In the genomic region with DNA sequence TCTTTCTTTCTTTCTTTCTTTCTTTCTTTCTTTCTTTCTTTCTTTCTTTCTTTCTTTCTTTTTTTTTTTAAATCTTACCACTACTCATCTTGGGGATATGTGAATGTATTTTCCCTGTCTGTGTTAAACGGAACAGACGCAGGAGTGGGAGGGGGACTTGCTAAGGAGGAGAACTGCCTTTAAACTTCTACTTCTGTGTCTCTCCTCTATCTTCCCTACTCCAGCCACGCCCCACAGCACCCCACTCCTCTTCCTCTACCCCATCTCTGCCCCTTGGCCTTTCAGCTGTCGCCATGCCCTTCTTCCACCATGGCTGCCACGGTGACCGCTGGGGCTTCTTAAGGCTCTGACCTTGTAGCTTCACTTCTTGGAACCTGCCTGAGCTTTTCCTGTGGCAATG, we compare ENCODE assay signal across 10 mouse cellular contexts. TPM values are rescaled to one million over a fixed set of nuclear protein-coding genes. Genes with fewer than 3 reads are reported as not detected.
A peak's percentile ranks its signal among the peaks of the same experiment; 100 is the strongest.
DNase-seq lines count a peak whose midpoint lies in the region; ATAC-seq and TF ChIP-seq lines count a peak whose summit lies in the region.
"Had no signal": no experiment of that assay in that cellular context is flagged by ENCODE, and none has a peak within 500 bp of the region (broad histone marks: within the 10 kb centered on the region; RNA-seq: fewer than 3 reads in every experiment).

No protein-coding gene starts in this region.

- H3K36me3 ChIP-seq in hindbrain, embryonic 10.5 days: no peaks in the 10 kb centered on the region
- no peaks in the 10 kb centered on the region for H3K36me3 ChIP-seq in hindbrain, embryonic 14.5 days (replicated peaks; ENCODE audit: control insufficient read depth, insufficient read depth)
- H3K36me3 ChIP-seq in MEL (ENCODE audit: control insufficient read depth in 1 of 2, insufficient read depth in 2 of 2, low read length in 2 of 2): peaks cover 0 to 21% of the 10 kb centered on the region in 2 experiments; a peak in 2 of 4 replicates
- H3K36me3 ChIP-seq in embryonic facial prominence, embryonic 15.5 days: no peaks in the 10 kb centered on the region
- no peaks in the 10 kb centered on the region for H3K36me3 ChIP-seq in liver, embryonic 12.5 days
- H3K36me3 ChIP-seq: lung, embryonic 15.5 days had no signal

- no peak for TF ChIP-seq CTCF in MEL (IDR thresholded peaks at IDR 0.05 in 2 of 3, conservative IDR thresholded peaks at IDR 0.05 in 1 of 3; ENCODE audit: control insufficient read depth in 1 of 3, insufficient read depth in 1 of 3, low read depth in 2 of 3, low read length in 3 of 3, poor library complexity in 1 of 3, severe bottlenecking in 1 of 3)

- peaks cover 71% of the 10 kb centered on the region for H3K4me1 ChIP-seq in hindbrain, embryonic 10.5 days (replicated peaks)
- peaks cover 28% of the 10 kb centered on the region for H3K4me1 ChIP-seq in hindbrain, embryonic 14.5 days (replicated peaks; ENCODE audit: control insufficient read depth, insufficient read depth, low read length)
- H3K4me1 ChIP-seq in MEL (ENCODE audit: control insufficient read depth in 1 of 2, insufficient read depth in 2 of 2, low read length in 2 of 2): peaks cover 8 to 43% of the 10 kb centered on the region in 2 experiments
- peaks cover 67% of the 10 kb centered on the region for H3K4me1 ChIP-seq in embryonic facial prominence, embryonic 15.5 days
- H3K4me1 ChIP-seq in liver, embryonic 12.5 days: peaks cover 67% of the 10 kb centered on the region

- intact Hi-C loops in left cerebral cortex, postnatal 4 days (cut with DNase I): no loop called here

- H3K9ac ChIP-seq in hindbrain, embryonic 14.5 days: no peak overlapping the region
- peak overlapping the region; percentile 72 for H3K9ac ChIP-seq in MEL (ENCODE audit: control insufficient read depth, low read depth, low read length, poor library complexity, severe bottlenecking)
- H3K9ac ChIP-seq in embryonic facial prominence, embryonic 15.5 days: no peak overlapping the region
- no peak overlapping the region for H3K9ac ChIP-seq in liver, embryonic 12.5 days
- H3K9ac ChIP-seq: lung, embryonic 15.5 days had no signal

- H3K27ac ChIP-seq in hindbrain, embryonic 10.5 days: peak overlapping the region; percentile 74; the same call in 1 of the 2 replicates
- H3K27ac ChIP-seq in hindbrain, embryonic 14.5 days: no peak overlapping the region
- peak overlapping the region; percentile 93 for H3K27ac ChIP-seq in MEL (ENCODE audit: control insufficient read depth, low read depth, low read length)
- H3K27ac ChIP-seq in embryonic facial prominence, embryonic 15.5 days (replicated peaks): peak overlapping the region; percentile 60; the same call in 1 of the 2 replicates
- peak overlapping the region; percentile 64 for H3K27ac ChIP-seq in liver, embryonic 12.5 days
- H3K27ac ChIP-seq: forebrain, embryonic 13.5 days had no signal

- H3K79me2 ChIP-seq in MEL (ENCODE audit: control insufficient read depth, insufficient read depth, low read length, poor library complexity): no peaks in the 10 kb centered on the region

- peak in 1 of 2 experiments; percentile 23; a peak in 1 of 4 replicates for TF ChIP-seq POLR2A in MEL (IDR thresholded peaks at IDR 0.05; ENCODE audit: control insufficient read depth in 1 of 2, insufficient read depth in 1 of 2, low read depth in 1 of 2, low read length in 2 of 2, poor library complexity in 1 of 2)

- no peaks in the 10 kb centered on the region for H3K9me3 ChIP-seq in hindbrain, embryonic 10.5 days
- no peaks in the 10 kb centered on the region for H3K9me3 ChIP-seq in hindbrain, embryonic 14.5 days (ENCODE audit: control insufficient read depth, low read length)
- no peaks in the 10 kb centered on the region for H3K9me3 ChIP-seq in MEL (replicated peaks; ENCODE audit: insufficient read depth, low read length)
- no peaks in the 10 kb centered on the region for H3K9me3 ChIP-seq in embryonic facial prominence, embryonic 15.5 days (replicated peaks)
- no peaks in the 10 kb centered on the region for H3K9me3 ChIP-seq in liver, embryonic 12.5 days (replicated peaks)
- H3K9me3 ChIP-seq: forebrain, embryonic 13.5 days; lung, embryonic 15.5 days had no signal

- TF ChIP-seq EP300 in MEL (IDR thresholded peaks at IDR 0.05; ENCODE audit: low read depth in 1 of 2, low read length in 2 of 2): no peak

- 68% methylated on average over 6 of the region's 6 CpGs for WGBS in hindbrain, embryonic 10.5 days
- 71% methylated on average over 6 of the region's 6 CpGs for WGBS in hindbrain, embryonic 14.5 days
- 69% methylated on average over 6 of the region's 6 CpGs for WGBS in embryonic facial prominence, embryonic 15.5 days
- WGBS in liver, embryonic 12.5 days (ENCODE audit: insufficient replicate concordance): 49% methylated on average over 6 of the region's 6 CpGs

- no peak for TF ChIP-seq RAD21 in MEL (IDR thresholded peaks at IDR 0.05; ENCODE audit: low read depth, low read length)

- H3K27me3 ChIP-seq in hindbrain, embryonic 10.5 days (ENCODE audit: insufficient read depth, poor library complexity, severe bottlenecking): peaks cover 91% of the 10 kb centered on the region
- H3K27me3 ChIP-seq in hindbrain, embryonic 14.5 days (ENCODE audit: control insufficient read depth, insufficient read depth, low read length): peaks cover 9% of the 10 kb centered on the region; the same call in 1 of the 2 replicates
- no peaks in the 10 kb centered on the region for H3K27me3 ChIP-seq in MEL (ENCODE audit: control insufficient read depth in 1 of 2, insufficient read depth in 2 of 2, low read length in 2 of 2)
- no peaks in the 10 kb centered on the region for H3K27me3 ChIP-seq in embryonic facial prominence, embryonic 15.5 days
- no peaks in the 10 kb centered on the region for H3K27me3 ChIP-seq in liver, embryonic 12.5 days (replicated peaks)
- H3K27me3 ChIP-seq: lung, embryonic 15.5 days had no signal

- ATAC-seq in hindbrain, embryonic 14.5 days (ENCODE audit: low FRiP score): no peak
- no peak for ATAC-seq in embryonic facial prominence, embryonic 15.5 days (ENCODE audit: insufficient number of reproducible peaks, low FRiP score, low TSS enrichment, low read depth)
- ATAC-seq in liver, embryonic 12.5 days: no peak

- no peak overlapping the region for H3K4me3 ChIP-seq in hindbrain, embryonic 10.5 days
- no peak overlapping the region for H3K4me3 ChIP-seq in hindbrain, embryonic 14.5 days (replicated peaks; ENCODE audit: low read length)
- peak overlapping the region; percentile 30 to 36 for H3K4me3 ChIP-seq in MEL (ENCODE audit: control insufficient read depth in 1 of 2, insufficient read depth in 1 of 2, low read depth in 2 of 2, low read length in 2 of 2)
- no peak overlapping the region for H3K4me3 ChIP-seq in embryonic facial prominence, embryonic 15.5 days (replicated peaks)
- H3K4me3 ChIP-seq in liver, embryonic 12.5 days: no peak overlapping the region
- H3K4me3 ChIP-seq: forebrain, embryonic 13.5 days had no signal

- no peak for DNase-seq in hindbrain, embryonic 10.5 days (ENCODE audit: low spot score)
- DNase-seq in hindbrain, embryonic 14.5 days (ENCODE audit: low spot score): no peak
- peak; percentile 62 for DNase-seq in MEL (ENCODE audit: low read depth, low spot score)
- DNase-seq in kidney, postnatal 25 days: no peak
- no peak for DNase-seq in left cerebral cortex, postnatal 4 days
- no peak for DNase-seq in right cerebral cortex, postnatal 10 days (ENCODE audit: low spot score in 2 of 2)

- no peak overlapping the region for H3K4me2 ChIP-seq in hindbrain, embryonic 14.5 days (replicated peaks)
- H3K4me2 ChIP-seq in embryonic facial prominence, embryonic 15.5 days (replicated peaks): no peak overlapping the region
- peak overlapping the region; percentile 28; the same call in 1 of the 2 replicates for H3K4me2 ChIP-seq in liver, embryonic 12.5 days

TF ChIP-seq in MEL, 35 proteins besides CTCF, POLR2A, EP300 and RAD21:
- peak; percentile 74; the same call in 1 of the 2 replicates for TF ChIP-seq CHD1 (IDR thresholded peaks at IDR 0.05; ENCODE audit: low read depth, low read length)
- TF ChIP-seq MYC (IDR thresholded peaks at IDR 0.05; ENCODE audit: low read depth, low read length): 0 out of 2 replicates have a peak, but pooled peaks have one; percentile 5
- TF ChIP-seq MXI1 (IDR thresholded peaks at IDR 0.05; ENCODE audit: low read depth, low read length): 0 out of 2 replicates have a peak, but pooled peaks have one; percentile 7
- TF ChIP-seq BHLHE40 (IDR thresholded peaks at IDR 0.05; ENCODE audit: borderline replicate concordance, low read depth, low read length): no peak
- TF ChIP-seq SMC3 (IDR thresholded peaks at IDR 0.05; ENCODE audit: low read depth, low read length): no peak

RNA-seq across cellular contexts. Expression of gene Dlk1, which starts 14.2 kb away (rescaled TPM):
- polyA plus RNA-seq in hindbrain, embryonic 10.5 days (2016; fragmentation: Nextera tagmentation; extraction: Ambion mirVana): 64.4 and 82.8 TPM in 2 replicates
- 62.6 and 73.4 TPM in 2 replicates for polyA plus RNA-seq in hindbrain, embryonic 14.5 days (2014; fragmentation: Nextera tagmentation; extraction: Ambion mirVana)
- total RNA-seq in MEL (2012; rRNA removed): not detected in 2 replicates
- not detected for polyA plus RNA-seq in MEL (2012; ENCODE audit: insufficient read depth in 1 of 2, insufficient read length in 2 of 2, low read depth in 1 of 2, low replicate concordance in 2 of 2, missing spikeins in 1 of 2)
- 710 and 761 TPM in 2 replicates for polyA plus RNA-seq in embryonic facial prominence, embryonic 15.5 days (2015; fragmentation: Nextera tagmentation; extraction: Ambion mirVana)
- 529 and 540 TPM in 2 replicates for polyA plus RNA-seq in liver, embryonic 12.5 days (2016; fragmentation: Nextera tagmentation; extraction: Ambion mirVana)
- 1 to 10 TPM; 2.6 to 4.6 TPM for total RNA-seq in left cerebral cortex, postnatal 4 days (2021)

Comparison
In these comparisons a context has a peak if more than half of its experiments do, and no peak if none do; other contexts are left out.
1. H3K4me3 ChIP-seq: peak in MEL (2 of 2); none in hindbrain, embryonic 10.5 days (single experiment), hindbrain, embryonic 14.5 days (single experiment), embryonic facial prominence, embryonic 15.5 days (single experiment) and liver, embryonic 12.5 days (single experiment).
2. RNA of gene Dlk1, which starts 14.2 kb away (polyA plus RNA-seq): 710 to 761 TPM in embryonic facial prominence, embryonic 15.5 days, 529 to 540 TPM in liver, embryonic 12.5 days, 64.4 to 82.8 TPM in hindbrain, embryonic 10.5 days and 62.6 to 73.4 TPM in hindbrain, embryonic 14.5 days; not detected in MEL; every median in the first group is over 10 times any median in the second.